Mouse (Mus musculus) C2C12 (cell line): ENCODE measurements around the gene Gpank1. TPM values are rescaled to one million over a fixed set of nuclear protein-coding genes. Genes with fewer than 3 reads are reported as not detected.

Experiments used
- H3K27me3 ChIP-seq: one replicate; pipeline ENCODE4 v1.6.1; 2011; ENCODE audit not compliant: control insufficient read depth, insufficient read depth, insufficient read length
- H3K36me3 ChIP-seq: one replicate; pipeline ENCODE4 v1.6.1; 2011; ENCODE audit not compliant: control insufficient read depth, insufficient read depth
- H3K4me3 ChIP-seq: one replicate; pipeline ENCODE4 v1.5.1; 2011; ENCODE audit warnings: mild to moderate bottlenecking, control low read depth; ENCODE audit not compliant: poor library complexity, insufficient read depth, severe bottlenecking
- H3K79me2 ChIP-seq: one replicate; pipeline ENCODE4 v1.6.1; 2011; ENCODE audit not compliant: control insufficient read depth, insufficient read depth
- H3K79me3 ChIP-seq: one replicate; pipeline ENCODE4 v1.6.1; 2011; ENCODE audit warnings: low read depth, control low read depth
- H3ac ChIP-seq: one replicate; pipeline ENCODE3; 2011; ENCODE audit warnings: low read depth; ENCODE audit not compliant: control insufficient read depth, insufficient read length
- CEBPB ChIP-seq: IDR thresholded peaks from one replicate; pipeline ENCODE4 v1.6.1; 2011; ENCODE audit warnings: low read depth, mild to moderate bottlenecking, control low read depth, moderate library complexity
- CTCF ChIP-seq: IDR thresholded peaks from one replicate; pipeline ENCODE4 v1.5.1; 2011; ENCODE audit not compliant: control insufficient read depth, insufficient read depth, insufficient read length
- FOSL1 ChIP-seq: IDR thresholded peaks from one replicate; pipeline ENCODE4 v1.8.0; 2011; ENCODE audit warnings: mild to moderate bottlenecking, low read length; ENCODE audit not compliant: poor library complexity, insufficient read depth, severe bottlenecking
- MAX ChIP-seq: IDR thresholded peaks from one replicate; pipeline ENCODE4 v1.6.1; 2011; ENCODE audit warnings: mild to moderate bottlenecking, control low read depth
- MYOD1 ChIP-seq: IDR thresholded peaks from one replicate; pipeline ENCODE4 v1.6.1; 2011; ENCODE audit warnings: low read depth; ENCODE audit not compliant: control insufficient read depth, insufficient read length
- MYOG ChIP-seq: IDR thresholded peaks from one replicate; pipeline ENCODE4 v1.6.1; 2011; ENCODE audit not compliant: control insufficient read depth, insufficient read length; ENCODE audit errors: extremely low read depth
- USF1 ChIP-seq: IDR thresholded peaks from one replicate; pipeline ENCODE4 v1.6.1; 2011; ENCODE audit warnings: low read depth, mild to moderate bottlenecking, control low read depth, moderate library complexity
- polyA plus RNA-seq: library from polyadenylated mRNA; unstranded; fragments of >200 nt; fragmentation: generic; extraction: Trizol; gene quantifications from one replicate; pipeline ENCODE4 v1.2.1, GENCODE M21; 2012; ENCODE audit warnings: missing spikeins

The Gpank1 gene
- polyA plus RNA-seq, 1 experiment = 25.8 TPM

DNA sequence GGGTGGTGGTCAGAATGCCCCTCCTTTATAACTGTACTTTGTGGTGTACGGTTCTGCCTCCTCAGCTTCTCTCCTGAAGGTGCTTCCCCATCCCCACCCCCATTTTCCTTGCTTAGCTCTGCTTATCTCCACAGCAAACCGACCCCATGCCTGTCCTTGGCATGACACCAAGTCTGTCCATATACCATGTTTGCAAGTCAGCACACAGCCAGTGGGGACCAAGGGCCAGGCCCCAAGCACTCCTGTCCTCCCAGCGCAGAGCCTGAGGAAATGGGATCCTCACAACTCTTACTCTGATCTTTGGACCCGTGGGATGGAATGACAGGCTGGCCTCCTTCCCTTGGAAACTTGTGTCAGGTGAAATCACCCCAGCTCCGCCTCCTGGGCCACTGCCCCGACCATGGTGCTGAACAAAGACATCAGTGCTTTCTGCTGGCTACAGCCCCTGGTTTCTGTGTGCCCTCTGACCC, 18.0 kb upstream of the Gpank1 start:
- Histone ChIP-seq H3K79me2 (no peaks in the 10 kb centered on the region), H3K27me3 (no peaks in the 10 kb centered on the region), H3K4me3 (no peak overlapping the region), H3K79me3 (no peaks in the 10 kb centered on the region), H3ac (no peak overlapping the region), H3K36me3 (peaks cover 17% of the 10 kb centered on the region)
- TF ChIP-seq MYOD1 = no peak
- no peak for TF ChIP-seq CTCF
- TF ChIP-seq USF1 = no peak
- no peak for TF ChIP-seq CEBPB
- TF ChIP-seq FOSL1 = no peak
- TF ChIP-seq MAX = no peak
- no peak for TF ChIP-seq MYOG

DNA sequence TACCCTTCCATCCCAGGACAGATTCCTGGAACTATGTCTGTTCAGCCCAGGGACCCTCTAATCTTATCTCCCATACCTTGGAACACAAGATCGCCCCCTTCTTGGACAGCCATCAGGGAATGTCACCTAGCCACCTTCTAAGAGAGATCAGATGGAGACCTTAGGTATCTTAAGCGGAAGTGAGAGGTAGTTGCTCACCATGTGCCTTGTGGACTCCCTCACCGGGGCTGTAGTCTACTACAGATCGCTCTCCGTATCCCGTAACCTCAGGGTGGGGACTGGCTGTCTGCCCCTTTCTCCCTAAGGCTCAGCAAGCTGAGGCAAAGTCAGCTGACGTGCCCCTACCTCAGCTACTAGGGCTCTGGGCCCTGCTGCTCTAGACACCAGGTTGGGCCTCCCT, 17.2 kb upstream of the Gpank1 start:
- Histone ChIP-seq H3K27me3 (no peaks in the 10 kb centered on the region), H3K79me2 (no peaks in the 10 kb centered on the region), H3ac (no peak overlapping the region), H3K79me3 (no peaks in the 10 kb centered on the region), H3K4me3 (no peak overlapping the region), H3K36me3 (peaks cover 17% of the 10 kb centered on the region)
- TF ChIP-seq MYOD1 (no peak), FOSL1 (no peak), USF1 (no peak), CEBPB (no peak), CTCF (no peak), MYOG (no peak), MAX (no peak)

DNA sequence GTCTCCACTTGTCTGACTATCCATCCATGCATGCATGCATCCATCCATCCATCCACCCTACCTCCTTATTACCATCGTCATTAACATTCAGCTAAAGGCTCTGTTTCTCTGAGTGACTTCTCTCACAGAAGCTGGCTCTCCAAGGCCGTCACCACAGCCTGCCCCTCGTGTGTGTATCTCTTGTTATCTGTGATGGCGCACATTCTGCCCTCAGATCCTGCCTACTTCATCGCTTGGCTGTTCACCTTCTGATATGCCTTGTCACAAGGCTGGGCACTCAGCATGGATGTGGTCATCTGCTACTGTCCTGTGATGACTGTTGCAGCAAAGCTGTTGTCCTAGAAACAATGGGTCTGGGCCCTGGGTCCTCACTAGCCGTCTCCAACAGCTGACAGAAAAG, 16.5 kb upstream of the Gpank1 start:
- Histone ChIP-seq H3K79me3 (no peaks in the 10 kb centered on the region), H3ac (no peak overlapping the region), H3K4me3 (no peak overlapping the region), H3K36me3 (peaks cover 10% of the 10 kb centered on the region), H3K79me2 (no peaks in the 10 kb centered on the region), H3K27me3 (no peaks in the 10 kb centered on the region)
- no peak for TF ChIP-seq MYOG
- TF ChIP-seq MYOD1 = no peak
- no peak for TF ChIP-seq CEBPB
- TF ChIP-seq USF1 = no peak
- TF ChIP-seq MAX = no peak
- TF ChIP-seq CTCF = no peak

DNA sequence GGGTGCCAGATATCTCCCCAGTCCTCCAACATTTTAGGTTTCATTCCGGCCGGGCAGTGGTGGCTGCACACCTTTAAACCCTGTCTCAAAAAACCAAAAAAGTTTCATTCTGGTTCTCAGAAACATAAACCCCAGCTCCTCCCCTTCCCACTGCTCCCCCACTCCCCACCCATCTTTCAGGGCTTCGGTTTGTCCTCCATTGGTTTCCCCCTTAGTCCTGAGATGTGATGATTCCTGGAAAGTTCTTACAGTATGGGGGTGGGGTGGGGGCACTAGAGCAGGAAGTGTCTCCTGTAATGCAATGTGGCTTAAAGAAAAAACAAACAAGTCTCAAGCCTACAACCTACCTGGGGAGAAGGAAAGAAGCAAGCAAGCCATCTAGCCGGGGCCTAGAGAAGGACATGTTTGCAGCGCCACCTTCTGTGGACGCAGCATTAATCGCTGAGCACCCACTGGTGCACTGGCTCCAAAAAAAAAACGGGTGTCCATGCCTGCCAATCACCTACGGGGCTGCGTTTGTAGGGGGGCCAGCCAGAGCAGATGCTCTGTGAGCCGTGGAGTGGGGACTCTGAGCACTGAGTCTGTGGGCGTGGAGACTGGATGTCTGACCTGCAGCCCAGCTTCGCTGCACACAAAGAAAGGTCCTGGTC, 15.4 kb upstream of the Gpank1 start:
- peak; percentile 41 for TF ChIP-seq CTCF
- no peak for TF ChIP-seq MYOG
- Histone ChIP-seq H3K36me3 (peaks cover 4% of the 10 kb centered on the region), H3K4me3 (no peak overlapping the region), H3K79me3 (no peaks in the 10 kb centered on the region), H3K27me3 (no peaks in the 10 kb centered on the region), H3K79me2 (no peaks in the 10 kb centered on the region), H3ac (peak overlapping the region; percentile 40)

DNA sequence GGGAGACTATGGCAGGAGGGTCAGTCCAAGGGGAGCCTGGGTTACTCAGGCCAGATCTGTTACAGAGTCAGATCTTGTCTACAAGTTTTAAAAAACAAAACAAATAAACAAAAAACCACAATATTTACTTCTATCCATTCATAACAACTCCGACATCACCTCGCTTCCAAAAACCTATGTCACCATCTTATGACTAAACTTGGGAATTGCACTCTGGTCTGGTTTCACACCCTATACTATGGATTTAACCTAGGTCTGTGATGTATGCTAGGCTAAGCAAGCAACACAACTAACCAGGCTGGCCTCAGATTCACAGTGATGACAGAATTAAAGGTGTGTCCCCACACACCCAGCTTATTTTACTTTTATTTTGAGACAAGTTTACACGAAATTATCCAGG, 14.7 kb upstream of the Gpank1 start:
- Histone ChIP-seq H3K79me3 (no peaks in the 10 kb centered on the region), H3K36me3 (no peaks in the 10 kb centered on the region), H3K79me2 (no peaks in the 10 kb centered on the region), H3K4me3 (no peak overlapping the region), H3K27me3 (no peaks in the 10 kb centered on the region), H3ac (no peak overlapping the region)
- no peak for TF ChIP-seq USF1
- TF ChIP-seq FOSL1 = no peak
- TF ChIP-seq MYOD1 = no peak
- no peak for TF ChIP-seq MYOG
- no peak for TF ChIP-seq CEBPB
- no peak for TF ChIP-seq CTCF
- no peak for TF ChIP-seq MAX

DNA sequence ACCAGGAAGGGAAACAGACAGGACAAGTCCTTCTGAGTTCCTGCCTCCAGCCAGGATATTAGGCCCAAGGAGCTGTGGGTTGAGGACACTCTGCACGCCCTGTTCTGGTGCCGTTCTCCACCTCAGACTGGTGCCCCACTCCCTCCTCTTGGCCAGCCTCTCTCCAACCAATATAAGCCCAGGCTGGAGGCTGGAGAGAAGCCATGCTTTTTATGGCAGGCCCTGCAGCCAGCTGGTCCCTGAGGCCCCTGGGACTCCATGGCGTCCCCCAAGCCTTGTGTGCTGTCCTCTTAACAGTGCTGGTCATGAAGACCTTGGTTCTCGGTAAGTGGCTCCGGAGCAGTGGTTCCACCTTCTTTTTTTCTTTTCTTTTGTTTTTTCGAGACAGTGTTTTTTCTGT, 13.2 kb upstream of the Gpank1 start, which contains the start of gene Ly6g5c:
Gene Ly6g5c (plus strand): TSS at position 183 of the 400 bp plus-strand sequence.
- H3K4me3 ChIP-seq = no peak within 1 kb of the TSS
- no peak for TF ChIP-seq USF1
- no peak for TF ChIP-seq MYOG
- TF ChIP-seq MYOD1 = no peak
- TF ChIP-seq FOSL1 = no peak
- TF ChIP-seq CEBPB = no peak
- no peak for TF ChIP-seq MAX
- TF ChIP-seq CTCF = no peak
- H3K27me3 ChIP-seq = no peaks in the 10 kb centered on the region
- H3K79me3 ChIP-seq = no peaks in the 10 kb centered on the region
- no peak within 1 kb of the TSS for H3ac ChIP-seq
- H3K79me2 ChIP-seq = no peaks in the 10 kb centered on the region
- no peaks in the 10 kb centered on the region for H3K36me3 ChIP-seq
